Mouse (Mus musculus) embryonic fibroblast, embryonic 13.5 days (primary cell): ENCODE data around the gene Rasl11b.

Source experiments
- CTCF ChIP-seq: IDR thresholded peaks from 2 replicates; pipeline ENCODE4 v1.5.1; 2011; ENCODE audit warnings: mild to moderate bottlenecking, control low read depth, low read length, moderate library complexity, borderline replicate concordance; ENCODE audit not compliant: insufficient read depth
- POLR2A ChIP-seq: IDR thresholded peaks from 2 replicates; pipeline ENCODE4 v1.6.1; 2011; ENCODE audit warnings: low read depth, mild to moderate bottlenecking, control low read depth, low read length, moderate library complexity

DNA sequence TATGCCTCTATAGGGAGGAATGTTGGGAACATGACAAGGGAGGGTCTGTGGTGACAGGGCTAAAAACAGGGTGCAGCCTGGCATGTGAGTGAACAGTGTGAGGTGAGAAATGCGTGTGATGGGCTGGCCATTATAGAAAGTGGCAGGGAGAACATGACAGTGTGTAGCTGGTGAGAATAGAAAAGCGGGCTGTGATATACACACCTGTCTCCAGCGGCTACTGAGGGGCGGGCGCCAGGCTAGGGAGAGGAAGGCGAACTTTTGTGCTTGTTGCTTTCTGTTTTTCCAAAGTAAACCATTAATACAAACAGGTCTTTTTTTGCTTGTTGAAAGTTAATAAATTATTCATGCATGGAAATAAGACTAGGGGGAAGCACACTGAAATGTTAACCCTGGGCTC is 32.3 kb downstream of the Rasl11b start:
- TF ChIP-seq POLR2A = no peak
- no peak for TF ChIP-seq CTCF
